Mouse (Mus musculus) lung, adult 18-20 months (tissue): ENCODE measurements at regions not wholly inside any gene's neighbourhood (a gene's known extent, or its start where the extent isn't known, plus 50 kb on each side); places are given as distances from the start of the nearest gene placed in this dataset.

Source experiments
- DNase-seq, 2 experiments: peaks; one replicate each; pipeline ENCODE4 v3.0.0; 2022; ENCODE audit warnings: mixed read lengths in 2 of 2

GRCm38 (mm10) chr11:111155023-111155422, 89.1 kb downstream of the Kcnj2 start:
- no peak for DNase-seq

- DNase-seq: no peak
Observed at GRCm38 (mm10) chr11:111155747-111156146, 89.8 kb downstream of the Kcnj2 start.

GRCm38 (mm10) chr11:111159299-111159698, 93.3 kb downstream of the Kcnj2 start:
- DNase-seq: no peak

GRCm38 (mm10) chr11:111164907-111165306, 98.9 kb downstream of the Kcnj2 start:
- no peak for DNase-seq

- peak in 1 of 2 experiments; percentile 16 for DNase-seq
Observed at GRCm38 (mm10) chr11:111170174-111170800, 104.3 kb downstream of the Kcnj2 start.

- DNase-seq: peak in 1 of 2 experiments; percentile 24
Observed at GRCm38 (mm10) chr11:111173525-111173924, 107.6 kb downstream of the Kcnj2 start.

- DNase-seq: no peak
Observed at GRCm38 (mm10) chr11:111175566-111175965, 109.6 kb downstream of the Kcnj2 start.

GRCm38 (mm10) chr11:111177516-111177915, 111.6 kb downstream of the Kcnj2 start:
- no peak for DNase-seq

- DNase-seq: no peak
Observed at GRCm38 (mm10) chr11:111197422-111197821, 131.5 kb downstream of the Kcnj2 start.

- DNase-seq: no peak
Observed at GRCm38 (mm10) chr11:111200512-111200911, 134.5 kb downstream of the Kcnj2 start.

- DNase-seq: no peak
Observed at GRCm38 (mm10) chr11:111202780-111203179, 136.8 kb downstream of the Kcnj2 start.

- no peak for DNase-seq
Observed at GRCm38 (mm10) chr11:111210565-111210964, 144.6 kb downstream of the Kcnj2 start.

GRCm38 (mm10) chr11:111212038-111212701, 146.2 kb downstream of the Kcnj2 start:
- DNase-seq: no peak

GRCm38 (mm10) chr11:111212702-111213328, 146.9 kb downstream of the Kcnj2 start:
- no peak for DNase-seq

GRCm38 (mm10) chr11:111215006-111215405, 149.0 kb downstream of the Kcnj2 start:
- DNase-seq: no peak

- no peak for DNase-seq
Observed at GRCm38 (mm10) chr11:111223834-111224233, 157.9 kb downstream of the Kcnj2 start.

GRCm38 (mm10) chr11:111227305-111227704, 161.3 kb downstream of the Kcnj2 start:
- peak in 1 of 2 experiments; percentile 3 for DNase-seq

GRCm38 (mm10) chr11:111236741-111237140, 170.8 kb downstream of the Kcnj2 start:
- no peak for DNase-seq

- no peak for DNase-seq
Observed at GRCm38 (mm10) chr11:111239784-111240183, 173.8 kb downstream of the Kcnj2 start.

- DNase-seq: peak in 1 of 2 experiments; percentile 1
Observed at GRCm38 (mm10) chr11:111252226-111252625, 186.3 kb downstream of the Kcnj2 start.

- DNase-seq: no peak
Observed at GRCm38 (mm10) chr11:111256596-111256995, 190.6 kb downstream of the Kcnj2 start.

GRCm38 (mm10) chr11:111260691-111261383, 194.9 kb downstream of the Kcnj2 start:
- DNase-seq: no peak

GRCm38 (mm10) chr11:111273651-111274050, 207.7 kb downstream of the Kcnj2 start:
- no peak for DNase-seq
